Mouse (Mus musculus) frontal cortex, postnatal 10 days (tissue): ENCODE results near the gene Cdkn1c.

Experiments used
- DNase-seq, 2 experiments: peaks; one replicate each; pipeline ENCODE4 v3.0.0; 2022; ENCODE audit warnings: low spot score in 2 of 2, mixed read lengths in 1 of 2

Gene Cdkn1c

GRCm38 (mm10) chr7:143437231-143437893 lies 23.5 kb downstream of the Cdkn1c start:
- DNase-seq = no peak

- DNase-seq = no peak
These were observed 27.5 kb downstream of the Cdkn1c start for GRCm38 (mm10) chr7:143433331-143433730.

GRCm38 (mm10) chr7:143432631-143433030 lies 28.2 kb downstream of the Cdkn1c start:
- no peak for DNase-seq

GRCm38 (mm10) chr7:143428814-143429499 lies 31.9 kb downstream of the Cdkn1c start:
- no peak for DNase-seq

- DNase-seq = no peak
These were observed 32.6 kb downstream of the Cdkn1c start for GRCm38 (mm10) chr7:143428142-143428813.

GRCm38 (mm10) chr7:143419585-143420160 lies 41.2 kb downstream of the Cdkn1c start:
- no peak for DNase-seq

- DNase-seq = no peak
These were observed 43.0 kb downstream of the Cdkn1c start for GRCm38 (mm10) chr7:143417875-143418274.

GRCm38 (mm10) chr7:143416406-143416805 lies 44.4 kb downstream of the Cdkn1c start:
- no peak for DNase-seq

GRCm38 (mm10) chr7:143415070-143415469 lies 45.8 kb downstream of the Cdkn1c start:
- no peak for DNase-seq

- no peak for DNase-seq
These were observed 48.2 kb downstream of the Cdkn1c start for GRCm38 (mm10) chr7:143412606-143413005.

- DNase-seq = no peak
These were observed 52.2 kb downstream of the Cdkn1c start for GRCm38 (mm10) chr7:143408615-143409021.
